8 mouse cellular contexts compared by ENCODE assay signal in the genomic region with DNA sequence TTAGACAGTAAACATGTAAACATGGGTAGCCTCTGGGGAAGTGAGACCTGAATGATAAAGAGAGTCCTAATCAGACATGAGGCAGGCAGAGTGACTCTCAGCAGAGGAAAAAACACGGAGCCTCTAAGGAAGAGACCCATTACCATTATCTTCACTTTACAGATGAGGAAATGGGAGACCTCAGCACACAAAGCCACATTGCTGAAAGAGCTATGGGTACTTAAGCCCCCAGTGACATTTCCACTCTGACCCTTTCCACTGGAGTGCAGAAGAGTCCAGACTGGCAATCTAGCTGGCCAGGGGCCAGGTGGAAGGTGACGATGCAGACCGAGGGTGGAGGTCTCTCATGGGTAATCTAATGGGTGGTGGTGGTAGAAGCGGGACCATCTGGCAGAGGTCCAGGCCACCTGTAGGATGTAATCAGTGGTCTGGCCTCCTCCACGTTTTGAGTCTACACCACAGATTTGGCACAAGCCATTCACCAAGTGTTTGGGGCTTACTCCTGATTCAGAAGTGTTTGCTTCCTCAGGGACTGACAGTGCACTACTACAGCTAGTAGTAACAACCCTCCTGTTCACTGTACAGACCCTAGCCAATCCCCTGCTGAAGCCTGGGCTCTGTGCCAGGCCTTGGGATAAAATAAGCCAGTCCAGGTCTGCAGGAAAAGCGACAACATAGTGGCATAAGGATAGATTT. TPM values are rescaled to one million over a fixed set of nuclear protein-coding genes. Genes with fewer than 3 reads are reported as not detected.
DNase-seq lines count a peak whose midpoint lies in the region; ATAC-seq and TF ChIP-seq lines count a peak whose summit lies in the region.

No protein-coding gene starts in this region.

- peak; percentile 33 for DNase-seq in gastrocnemius, postnatal 10 days
- DNase-seq in gastrocnemius, postnatal 25 days, result no peak
- DNase-seq in cerebellum, postnatal 25 days, result peak; percentile 94 to 96

- no peak for TF ChIP-seq CTCF in ES-Bruce4 (IDR thresholded peaks at IDR 0.05; ENCODE audit: low read depth, low read length)
- TF ChIP-seq CTCF in small intestine, adult 2 months (IDR thresholded peaks at IDR 0.05; ENCODE audit: extremely low read depth, insufficient read length, insufficient replicate concordance, low read depth, low read length), result no peak

- H3K27ac ChIP-seq in ES-Bruce4 (ENCODE audit: insufficient read depth, low read length), result peak overlapping the region; percentile 23; the same call in 1 of the 2 replicates
- H3K27ac ChIP-seq in heart, embryonic 16.5 days (ENCODE audit: low read length), result peak overlapping the region; percentile 62
- H3K27ac ChIP-seq in limb, embryonic 13.5 days, result peak overlapping the region; percentile 55; the same call in 1 of the 2 replicates
- peak overlapping the region; percentile 50 for H3K27ac ChIP-seq in small intestine, adult 2 months (ENCODE audit: insufficient read depth, low read depth, low read length)

- peak; percentile 51 for ATAC-seq in heart, embryonic 16.5 days (replicated peaks; ENCODE audit: extremely low read depth, insufficient read depth, low FRiP score)
- ATAC-seq in limb, embryonic 13.5 days (ENCODE audit: low FRiP score, low read depth), result no peak
- no peak for ATAC-seq in monocyte, adult 5-6 weeks (replicated peaks; ENCODE audit: insufficient number of reproducible peaks, low FRiP score, low TSS enrichment, poor library complexity, severe bottlenecking)

- 10% methylated on average over 6 of the region's 6 CpGs for WGBS in heart, embryonic 16.5 days
- WGBS in limb, embryonic 13.5 days, result 31% methylated on average over 6 of the region's 6 CpGs
- WGBS in small intestine, adult 2 months, result 16% methylated on average over 6 of the region's 6 CpGs

- peaks cover 14% of the 10 kb centered on the region for H3K4me1 ChIP-seq in ES-Bruce4 (ENCODE audit: control insufficient read depth, insufficient read depth, low read length)
- peaks cover 59% of the 10 kb centered on the region for H3K4me1 ChIP-seq in heart, embryonic 16.5 days (ENCODE audit: control insufficient read depth, insufficient read depth, low read length)
- H3K4me1 ChIP-seq in limb, embryonic 13.5 days, result peaks cover 69% of the 10 kb centered on the region
- peaks cover 61% of the 10 kb centered on the region for H3K4me1 ChIP-seq in small intestine, adult 2 months (ENCODE audit: control insufficient read depth, insufficient read depth, insufficient read length, low read length)

- no peaks in the 10 kb centered on the region for H3K36me3 ChIP-seq in ES-Bruce4 (ENCODE audit: control insufficient read depth, insufficient read depth, low read length, poor library complexity, severe bottlenecking)
- H3K36me3 ChIP-seq in heart, embryonic 16.5 days (ENCODE audit: control insufficient read depth, insufficient read depth), result peaks cover 8% of the 10 kb centered on the region; the same call in 1 of the 2 replicates
- H3K36me3 ChIP-seq in limb, embryonic 13.5 days, result peaks cover 26% of the 10 kb centered on the region
- H3K36me3 ChIP-seq in small intestine, adult 2 months (ENCODE audit: control insufficient read depth, insufficient read depth, low read length), result peaks cover 10% of the 10 kb centered on the region; the same call in 1 of the 2 replicates

- H3K27me3 ChIP-seq in ES-Bruce4 (ENCODE audit: control insufficient read depth, insufficient read depth, low read length, poor library complexity, severe bottlenecking), result no peaks in the 10 kb centered on the region
- no peaks in the 10 kb centered on the region for H3K27me3 ChIP-seq in heart, embryonic 16.5 days (ENCODE audit: control insufficient read depth, insufficient read depth, low read length)
- H3K27me3 ChIP-seq in limb, embryonic 13.5 days, result no peaks in the 10 kb centered on the region
- no peaks in the 10 kb centered on the region for H3K27me3 ChIP-seq in small intestine, adult 2 months (ENCODE audit: control insufficient read depth, insufficient read depth, low read length)

- no peak overlapping the region for H3K9ac ChIP-seq in ES-Bruce4 (ENCODE audit: low read depth, poor library complexity, severe bottlenecking)
- no peak overlapping the region for H3K9ac ChIP-seq in heart, embryonic 16.5 days (ENCODE audit: low read length)
- H3K9ac ChIP-seq in limb, embryonic 13.5 days, result no peak overlapping the region

- H3K4me2 ChIP-seq in heart, embryonic 16.5 days (ENCODE audit: low read depth, low read length), result no peak overlapping the region; the same call in 1 of the 2 replicates
- no peak overlapping the region; the same call in 1 of the 2 replicates for H3K4me2 ChIP-seq in limb, embryonic 13.5 days (replicated peaks)

- TF ChIP-seq EP300 in ES-Bruce4 (IDR thresholded peaks at IDR 0.05; ENCODE audit: insufficient read depth, low read depth, low read length), result no peak

- H3K9me3 ChIP-seq in ES-Bruce4 (replicated peaks; ENCODE audit: control insufficient read depth, insufficient read depth, low read length, poor library complexity, severe bottlenecking), result no peaks in the 10 kb centered on the region
- 0 out of 2 replicates have a peak, but pooled peaks cover 3% of the 10 kb centered on the region for H3K9me3 ChIP-seq in heart, embryonic 16.5 days (replicated peaks; ENCODE audit: control insufficient read depth, low read length)
- H3K9me3 ChIP-seq in limb, embryonic 13.5 days, result 0 out of 2 replicates have a peak, but pooled peaks cover 3% of the 10 kb centered on the region

- no peak for TF ChIP-seq POLR2A in ES-Bruce4 (IDR thresholded peaks at IDR 0.05; ENCODE audit: insufficient read depth, low read length)
- TF ChIP-seq POLR2A in small intestine, adult 2 months (IDR thresholded peaks at IDR 0.05; ENCODE audit: low read depth, low read length), result no peak

- no peak overlapping the region for H3K4me3 ChIP-seq in ES-Bruce4 (ENCODE audit: low read depth, low read length)
- H3K4me3 ChIP-seq in heart, embryonic 16.5 days (ENCODE audit: low read length), result no peak overlapping the region
- H3K4me3 ChIP-seq in limb, embryonic 13.5 days, result no peak overlapping the region
- no peak overlapping the region for H3K4me3 ChIP-seq in small intestine, adult 2 months (ENCODE audit: low read depth, low read length)

RNA-seq across cellular contexts. Expression of a gene that starts 13.8 kb away (rescaled TPM):
- 10 to 100 TPM; 19.6 to 21.4 TPM for total RNA-seq in gastrocnemius, postnatal 10 days (2021)
- total RNA-seq in gastrocnemius, postnatal 25 days (2021), result 10 to 100 TPM; 13.8 to 16.4 TPM
- polyA plus RNA-seq in ES-Bruce4 (2011; ENCODE audit: insufficient read depth, insufficient read length, low read depth, missing spikeins), result 108 TPM in 2 replicates
- 70.5 and 74.3 TPM in 2 replicates for polyA plus RNA-seq in heart, embryonic 16.5 days (2015; fragmentation: Nextera tagmentation; extraction: Ambion mirVana)
- 93.3 and 93.5 TPM in 2 replicates for polyA plus RNA-seq in limb, embryonic 13.5 days (2015; fragmentation: Nextera tagmentation; extraction: Ambion mirVana)
- polyA plus RNA-seq in small intestine, adult 2 months (2012; rRNA removed), result 20.7 and 53.8 TPM in 2 replicates
- 11.8 to 39.0 TPM (median 21.7 TPM) in 3 replicates for total RNA-seq in monocyte, adult 5-6 weeks (2017)

RNA-seq across cellular contexts. Expression of a gene that starts 30.0 kb away (rescaled TPM):
- 10 to 100 TPM; 10.4 to 12.8 TPM for total RNA-seq in gastrocnemius, postnatal 10 days (2021)
- 1 to 10 TPM in 1 of 2 experiments, under 1 TPM in 1; 0.92 to 1.5 TPM for total RNA-seq in gastrocnemius, postnatal 25 days (2021)
- 183 TPM in 2 replicates for polyA plus RNA-seq in ES-Bruce4 (2011; ENCODE audit: insufficient read depth, insufficient read length, low read depth, missing spikeins)
- 45.4 and 55.1 TPM in 2 replicates for polyA plus RNA-seq in heart, embryonic 16.5 days (2015; fragmentation: Nextera tagmentation; extraction: Ambion mirVana)
- polyA plus RNA-seq in limb, embryonic 13.5 days (2015; fragmentation: Nextera tagmentation; extraction: Ambion mirVana), result 83.1 and 86.8 TPM in 2 replicates
- 0.52 and 1.3 TPM in 2 replicates for polyA plus RNA-seq in small intestine, adult 2 months (2012; rRNA removed)
- 1.1 to 2.7 TPM (median 1.6 TPM) in 3 replicates for total RNA-seq in monocyte, adult 5-6 weeks (2017)

Comparison
In these comparisons a context has a peak if more than half of its experiments do, and no peak if none do; other contexts are left out.
1. RNA of a gene that starts 30.0 kb away (polyA plus RNA-seq): 183 TPM in ES-Bruce4, 83.1 to 86.8 TPM in limb, embryonic 13.5 days and 45.4 to 55.1 TPM in heart, embryonic 16.5 days; 0.52 to 1.3 TPM in small intestine, adult 2 months; every median in the first group is over 10 times any median in the second.
2. Peak in every context shown above with its lines, with median percentiles within 50 percentile points of each other: H3K27ac ChIP-seq.